Mouse (Mus musculus): ENCODE measurements around the gene Myt1l. TPM values are rescaled to one million over a fixed set of nuclear protein-coding genes. Genes with fewer than 3 reads are reported as not detected.

Myt1l gene
- total RNA-seq, 2 experiments from 2014 or later = 1.4 TPM; not detected in 1

DNA sequence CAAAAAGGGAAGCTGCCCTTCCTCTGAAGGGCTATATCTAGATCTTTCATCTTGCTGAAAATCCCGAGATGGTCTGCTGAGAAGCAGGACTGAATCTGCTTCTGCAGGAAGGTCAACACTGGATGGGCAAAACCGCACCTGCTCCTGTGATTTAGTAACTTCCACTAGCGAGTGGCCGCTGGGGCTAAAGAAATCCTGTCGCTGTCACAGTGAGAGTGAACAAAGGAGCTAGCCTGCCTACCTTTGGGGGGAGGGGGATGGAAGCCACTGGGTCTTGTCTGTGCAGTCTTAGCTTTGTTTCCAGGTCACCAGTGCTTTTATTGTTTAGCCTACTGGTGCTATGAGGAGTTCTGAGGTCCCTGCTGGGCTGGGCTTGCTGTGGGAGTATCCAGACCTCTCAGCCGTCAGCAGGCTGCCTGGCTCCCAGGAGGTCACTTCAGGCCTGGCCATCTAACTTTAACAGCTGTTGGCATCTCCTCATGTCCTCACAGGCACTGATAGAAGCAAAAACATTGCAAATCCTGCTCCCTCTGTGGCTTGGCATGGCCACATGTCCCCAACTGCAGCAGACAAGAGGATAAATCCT lies 173.6 kb downstream of the Myt1l start:
- ATAC-seq (replicated peaks; ENCODE audit: low FRiP score, poor library complexity, severe bottlenecking) = no peak

DNA sequence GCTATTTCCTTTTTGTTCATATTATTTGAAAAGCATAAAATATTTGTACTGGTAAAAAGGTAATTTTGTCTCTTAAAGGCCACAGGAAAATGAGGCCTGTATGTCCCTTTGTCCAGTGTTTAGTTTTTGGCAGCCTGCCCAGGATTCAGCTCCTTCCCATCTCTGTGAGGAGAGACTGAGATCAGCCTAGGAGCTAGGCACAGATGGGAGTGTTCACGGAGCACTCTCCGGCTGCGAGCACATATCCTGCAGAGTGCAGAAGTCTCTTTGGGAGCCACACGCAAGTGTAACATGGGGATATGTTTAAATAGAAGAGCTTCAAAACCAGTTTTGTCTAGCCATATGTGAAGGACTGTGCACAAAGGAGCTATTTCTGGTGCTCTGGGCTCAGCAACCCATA lies 174.4 kb downstream of the Myt1l start:
- no peak for ATAC-seq (replicated peaks; ENCODE audit: low FRiP score, poor library complexity, severe bottlenecking)

DNA sequence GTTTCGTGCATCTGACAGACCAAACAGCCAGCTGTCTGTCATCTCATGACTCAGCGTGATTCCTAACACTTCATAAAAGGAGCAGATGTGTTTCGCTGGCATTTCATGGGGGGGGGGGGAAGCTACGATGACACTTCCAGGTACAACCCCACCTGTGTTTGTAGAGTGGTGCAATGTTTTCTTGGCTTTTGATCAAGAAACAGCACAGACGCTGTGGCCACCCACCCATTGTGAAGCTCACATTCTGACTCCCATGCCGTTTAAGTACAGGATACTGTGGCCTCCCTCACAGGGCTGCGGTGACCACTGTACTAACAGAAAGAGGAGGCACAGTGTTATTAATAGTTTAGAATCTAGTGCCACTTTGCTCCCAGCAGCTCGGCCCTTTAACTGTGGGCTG lies 175.4 kb downstream of the Myt1l start:
- no peak for ATAC-seq (replicated peaks; ENCODE audit: low FRiP score, poor library complexity, severe bottlenecking)

DNA sequence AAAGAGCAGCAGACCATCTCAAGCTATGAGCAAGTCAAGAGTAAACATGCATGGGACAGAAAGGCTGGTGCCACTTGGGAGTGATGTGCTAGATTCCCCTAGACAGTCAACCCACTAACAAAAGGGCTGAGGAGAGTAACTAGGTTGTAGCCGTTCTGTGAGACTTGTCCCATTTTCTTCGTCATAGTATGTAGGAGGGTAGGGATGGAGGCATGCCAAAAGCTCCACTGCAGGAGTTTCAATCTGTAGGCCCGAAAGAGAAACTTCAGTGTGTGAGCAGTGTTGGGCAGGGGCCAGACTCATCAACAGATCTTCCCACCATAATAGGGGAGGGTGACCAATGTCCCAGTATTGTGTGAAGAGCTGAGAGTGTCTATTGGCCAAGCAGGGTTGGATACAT lies 178.9 kb downstream of the Myt1l start:
- ATAC-seq (replicated peaks; ENCODE audit: low FRiP score, poor library complexity, severe bottlenecking) = no peak

DNA sequence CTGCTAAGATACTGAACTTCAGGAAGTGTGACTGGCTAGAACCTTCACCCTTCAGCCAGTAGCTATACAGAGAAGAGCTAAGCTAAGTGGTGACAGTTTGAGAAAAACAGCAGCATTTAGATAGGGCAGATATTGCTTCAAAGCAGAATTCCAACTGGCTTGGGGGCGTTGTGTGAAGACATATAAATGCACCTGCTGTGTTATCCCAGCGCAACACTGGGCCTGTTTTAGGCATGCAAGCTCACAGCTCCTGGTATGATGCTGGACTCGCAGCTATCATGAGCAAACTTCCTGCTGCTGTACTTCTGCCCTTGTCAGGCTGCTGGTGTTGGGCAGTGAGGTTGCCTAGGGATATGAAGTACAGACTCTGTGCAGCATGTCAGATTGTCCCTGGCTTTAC lies 180.0 kb downstream of the Myt1l start:
- no peak for ATAC-seq (replicated peaks; ENCODE audit: low FRiP score, poor library complexity, severe bottlenecking)

DNA sequence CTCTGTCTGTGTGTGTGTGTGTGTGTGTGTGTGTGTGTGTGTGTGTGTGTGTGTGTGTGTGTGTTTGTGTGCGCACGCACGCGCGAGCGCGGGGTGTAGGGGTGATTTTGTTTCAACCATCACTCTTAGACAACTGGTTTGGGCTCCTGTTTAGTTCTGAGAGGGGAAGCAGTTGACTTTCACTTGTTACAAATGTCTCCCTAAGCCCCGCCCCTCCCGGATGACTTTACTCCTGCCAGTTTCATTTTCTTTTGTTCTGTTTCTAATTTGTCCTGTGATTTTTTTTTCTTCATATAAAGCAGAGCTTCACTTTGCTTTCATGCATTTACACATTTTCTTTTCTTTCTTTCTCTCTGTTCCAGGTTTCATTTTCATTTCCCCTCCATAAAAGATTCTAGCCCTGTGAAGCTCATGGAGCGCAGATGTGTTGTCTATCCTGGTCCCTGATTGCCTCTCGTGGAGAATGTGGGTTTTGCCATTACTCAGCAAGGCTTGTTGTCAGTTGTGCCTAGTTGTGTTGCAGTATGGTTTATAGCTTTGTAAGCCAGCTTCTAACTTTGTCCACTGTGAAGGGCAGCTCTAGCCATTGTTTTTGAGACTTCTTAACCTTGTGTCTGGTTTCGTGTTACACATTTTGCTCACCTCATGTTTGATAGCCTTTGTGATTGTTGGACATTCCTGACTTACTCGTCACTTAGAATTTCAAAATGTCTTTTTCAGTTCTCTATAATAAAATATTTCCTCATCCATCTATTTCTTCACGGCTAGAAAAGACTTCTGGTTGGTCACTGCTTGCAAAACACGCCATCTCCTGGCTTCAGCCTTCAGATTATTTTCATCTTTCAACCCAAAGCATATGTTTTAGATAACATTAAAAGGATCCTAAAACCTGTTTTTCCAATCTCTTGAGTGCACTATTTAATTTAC lies 184.9 kb downstream of the Myt1l start:
- no peak for ATAC-seq (replicated peaks; ENCODE audit: low FRiP score, poor library complexity, severe bottlenecking)

DNA sequence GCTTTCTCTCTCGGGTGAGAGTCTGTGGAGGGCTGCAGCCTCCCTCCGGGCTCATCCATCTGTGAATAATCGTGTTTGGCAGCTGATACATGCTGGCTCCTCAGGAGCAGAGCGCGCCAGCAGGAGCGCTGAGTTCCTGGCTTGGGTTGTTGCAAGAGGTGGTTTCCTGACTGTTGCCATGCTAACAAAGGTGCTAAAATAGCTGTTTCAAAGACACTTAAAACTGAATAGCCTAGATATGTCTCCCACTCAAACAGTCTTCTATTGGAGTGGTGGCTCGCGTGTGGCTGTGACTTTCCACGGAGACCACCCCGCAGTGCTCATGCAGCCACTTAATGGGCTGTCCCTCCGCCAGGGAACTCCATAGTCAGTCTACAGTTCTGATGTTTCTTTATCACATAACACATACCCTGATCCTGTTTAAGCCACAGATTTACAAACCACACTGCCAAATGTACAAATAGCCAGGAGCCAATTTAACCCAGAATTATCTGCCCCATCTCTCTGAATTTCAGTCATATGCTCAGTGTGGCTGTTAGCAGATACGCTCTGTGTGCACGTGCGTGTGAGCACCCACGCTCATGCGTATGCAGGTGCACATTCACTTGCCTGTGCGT lies 195.6 kb downstream of the Myt1l start:
- no peak for ATAC-seq (replicated peaks; ENCODE audit: low FRiP score, poor library complexity, severe bottlenecking)

DNA sequence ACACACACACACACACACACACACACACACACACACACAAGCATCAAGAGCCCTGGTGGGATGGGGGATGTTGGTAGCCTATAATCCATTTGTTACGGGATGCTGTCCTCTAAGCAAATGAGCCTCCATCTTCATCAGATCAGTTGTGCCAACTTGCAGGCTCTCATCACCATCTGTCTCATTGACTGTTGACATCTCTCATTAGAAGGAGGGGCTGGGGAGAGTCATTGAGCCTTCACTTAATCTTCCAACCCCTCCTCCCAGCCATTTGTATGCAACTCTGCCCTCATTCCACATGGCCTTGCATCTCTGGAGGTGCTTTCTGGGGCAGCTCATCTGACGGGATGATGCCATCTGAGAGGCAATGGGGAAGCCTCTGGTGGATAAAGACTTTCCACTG lies 200.1 kb downstream of the Myt1l start:
- ATAC-seq (replicated peaks; ENCODE audit: low FRiP score, poor library complexity, severe bottlenecking) = no peak

DNA sequence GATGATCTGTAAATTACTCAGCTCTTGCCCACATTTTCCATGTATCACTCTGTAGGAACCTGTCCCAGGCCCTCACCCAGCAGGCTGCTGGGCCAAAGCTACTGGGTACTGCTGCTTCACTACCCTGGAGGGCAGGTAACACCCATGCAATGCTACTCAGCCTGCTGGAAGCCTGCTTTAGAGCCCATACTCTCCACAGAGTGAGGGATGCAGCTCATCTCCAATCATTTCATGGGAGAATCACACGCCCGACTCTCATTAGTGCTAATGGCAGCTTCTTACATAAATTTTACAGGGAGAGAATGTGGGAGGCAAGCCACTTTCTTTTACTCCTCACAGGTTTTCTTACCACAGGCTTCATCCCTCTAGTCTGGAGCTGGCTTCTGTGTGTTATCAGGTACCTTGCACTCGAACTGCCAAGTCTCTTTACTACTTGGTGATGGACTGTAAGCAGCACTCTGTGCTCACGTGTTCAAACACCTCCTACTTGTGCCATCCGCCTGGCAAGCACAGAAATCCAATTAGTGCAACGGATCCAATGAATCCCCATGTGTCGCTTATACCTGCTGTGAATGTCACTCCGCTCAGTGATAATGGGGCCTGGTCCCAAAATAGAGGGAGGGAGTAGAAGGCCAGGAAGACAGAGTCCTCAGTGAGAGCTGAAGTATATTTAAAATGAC lies 212.3 kb downstream of the Myt1l start:
- ATAC-seq (replicated peaks; ENCODE audit: low FRiP score, poor library complexity, severe bottlenecking) = no peak

DNA sequence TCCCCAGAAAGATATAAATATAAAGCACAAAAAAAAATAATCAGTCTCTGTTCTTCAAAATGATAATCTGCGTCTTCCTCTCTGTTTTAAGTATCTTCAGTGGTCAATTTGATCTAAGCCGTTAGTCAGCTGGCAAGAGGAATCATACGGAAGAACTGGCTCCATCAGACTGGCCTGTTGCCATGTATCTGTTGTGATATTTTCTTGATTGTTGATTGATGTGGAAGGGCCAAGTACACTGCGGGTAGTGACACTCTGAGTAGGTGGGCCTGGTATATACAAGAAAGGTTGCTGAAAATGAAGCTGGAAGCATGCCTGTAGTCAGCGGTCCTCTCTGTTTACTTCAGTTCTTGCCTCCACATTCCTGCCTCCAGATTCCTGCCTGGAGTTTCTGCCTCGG lies 213.0 kb downstream of the Myt1l start:
- ATAC-seq (replicated peaks; ENCODE audit: low FRiP score, poor library complexity, severe bottlenecking) = no peak

DNA sequence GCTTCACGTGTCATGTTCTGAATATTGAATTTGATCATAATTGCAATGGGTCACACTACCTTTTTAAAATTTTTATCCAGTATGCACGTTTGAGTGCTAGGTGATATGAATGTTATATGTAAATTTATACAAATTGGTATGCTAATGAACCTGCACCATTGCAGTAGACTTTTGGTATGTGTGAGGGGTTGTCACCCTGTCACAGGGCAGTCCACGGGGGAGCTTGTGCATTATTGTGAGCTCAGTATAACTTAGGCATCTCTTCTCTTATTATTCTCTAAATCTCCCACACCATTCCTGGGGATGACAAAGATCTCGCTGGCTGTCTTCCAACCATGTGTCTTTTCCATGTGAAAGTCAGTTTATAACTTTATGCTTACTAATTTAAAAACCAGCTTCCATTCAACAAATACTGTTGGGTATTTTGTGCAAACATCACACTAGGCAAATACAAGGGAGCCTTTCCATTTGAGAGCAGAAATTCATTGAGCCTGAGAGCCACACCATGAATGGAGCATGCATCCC lies 222.5 kb downstream of the Myt1l start:
- ATAC-seq (replicated peaks; ENCODE audit: low FRiP score, poor library complexity, severe bottlenecking) = no peak

DNA sequence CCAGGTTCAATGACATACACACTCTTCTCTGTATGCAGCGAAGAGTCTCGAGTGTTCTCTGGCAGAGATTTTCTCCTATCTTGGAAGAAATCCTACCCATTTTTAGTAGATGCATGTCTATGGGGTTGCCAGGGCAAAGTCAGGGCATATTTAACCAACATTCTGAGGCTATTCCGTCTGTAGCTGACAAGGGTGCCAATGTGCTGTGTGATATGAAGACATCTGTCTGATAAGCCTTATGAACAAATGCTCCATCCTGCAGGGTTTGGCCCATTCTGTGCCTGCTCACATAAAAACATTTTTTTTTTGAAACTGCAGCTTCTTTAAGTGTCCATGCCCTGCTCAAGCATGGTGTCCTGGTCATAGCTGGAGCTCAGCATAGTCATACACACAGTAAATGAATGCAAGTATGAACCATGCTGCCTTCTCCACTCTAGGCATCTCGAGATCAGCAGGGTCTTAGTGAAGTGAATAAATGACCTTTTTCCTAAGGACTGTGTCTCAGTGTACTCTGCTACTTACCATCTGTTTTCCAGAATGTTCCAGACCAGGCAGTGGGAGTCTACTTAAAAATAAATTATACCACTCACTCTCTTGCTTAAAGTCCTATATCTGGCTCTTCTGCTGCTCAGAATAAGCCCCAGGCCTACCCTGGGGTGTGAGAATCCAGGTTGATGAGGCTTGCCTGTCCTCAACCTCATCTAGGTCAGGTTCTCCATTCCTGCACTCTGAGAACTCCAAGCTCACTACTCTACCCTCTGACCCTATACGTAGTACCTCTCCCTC lies 227.1 kb downstream of the Myt1l start:
- ATAC-seq (replicated peaks; ENCODE audit: low FRiP score, poor library complexity, severe bottlenecking) = no peak

DNA sequence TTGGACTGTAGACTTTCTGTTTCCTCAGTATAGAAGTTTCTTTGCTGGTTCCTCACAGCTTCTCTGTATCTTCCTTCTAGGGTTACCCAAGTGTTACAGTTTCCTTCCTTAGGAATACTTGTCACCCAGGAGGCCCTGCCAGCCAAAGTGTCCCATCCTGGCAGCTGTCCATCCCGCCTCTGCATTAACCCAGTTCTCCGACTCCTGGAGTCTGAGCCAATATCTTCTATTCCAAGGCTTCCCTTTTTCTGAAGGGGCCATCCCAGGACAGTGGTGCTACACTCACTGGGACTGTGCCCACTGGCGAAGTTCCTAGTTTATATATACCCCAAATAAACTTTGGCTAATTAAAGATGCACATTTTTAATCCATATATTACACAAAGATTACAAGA lies 227.7 kb downstream of the Myt1l start:
- ATAC-seq (replicated peaks; ENCODE audit: low FRiP score, poor library complexity, severe bottlenecking) = no peak

DNA sequence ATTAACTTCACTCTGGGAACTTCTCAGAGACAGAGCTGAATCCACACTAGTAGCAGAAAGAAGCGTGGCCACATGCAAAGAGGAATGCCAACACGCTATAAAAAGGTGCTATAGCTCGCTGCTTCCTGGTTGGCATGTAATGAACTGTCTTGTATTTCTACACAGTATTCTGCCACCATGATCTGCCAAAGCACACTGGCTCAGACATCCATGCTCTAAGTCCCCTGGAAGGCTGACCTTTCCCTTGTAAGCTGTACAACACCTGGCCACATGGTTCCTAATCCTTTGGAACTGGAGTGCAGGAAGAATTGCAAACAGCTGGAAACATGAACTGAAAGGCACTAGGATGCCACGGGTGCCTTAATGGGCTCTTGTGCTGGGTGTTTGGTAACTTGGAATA lies 232.4 kb downstream of the Myt1l start:
- no peak for ATAC-seq (replicated peaks; ENCODE audit: low FRiP score, poor library complexity, severe bottlenecking)

DNA sequence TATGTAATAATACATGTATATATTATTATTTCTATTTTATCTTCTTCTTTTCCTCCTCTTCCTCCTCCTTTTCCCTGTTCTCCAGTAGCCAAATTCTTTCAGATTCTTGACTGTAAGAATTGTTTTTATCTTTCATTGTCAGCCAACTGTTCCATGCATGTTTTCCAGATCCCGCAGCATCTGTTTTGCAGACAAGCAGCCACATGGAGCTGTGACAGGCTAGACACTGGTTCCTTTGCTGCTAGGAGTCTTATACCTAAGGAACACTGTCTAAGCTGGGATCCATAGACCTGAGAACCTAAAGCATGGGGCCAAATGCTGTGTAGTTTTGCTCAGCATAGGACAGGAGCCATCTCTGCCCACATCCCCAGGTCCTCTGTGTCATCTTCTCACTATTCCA lies 238.0 kb downstream of the Myt1l start:
- ATAC-seq (replicated peaks; ENCODE audit: low FRiP score, poor library complexity, severe bottlenecking) = no peak

DNA sequence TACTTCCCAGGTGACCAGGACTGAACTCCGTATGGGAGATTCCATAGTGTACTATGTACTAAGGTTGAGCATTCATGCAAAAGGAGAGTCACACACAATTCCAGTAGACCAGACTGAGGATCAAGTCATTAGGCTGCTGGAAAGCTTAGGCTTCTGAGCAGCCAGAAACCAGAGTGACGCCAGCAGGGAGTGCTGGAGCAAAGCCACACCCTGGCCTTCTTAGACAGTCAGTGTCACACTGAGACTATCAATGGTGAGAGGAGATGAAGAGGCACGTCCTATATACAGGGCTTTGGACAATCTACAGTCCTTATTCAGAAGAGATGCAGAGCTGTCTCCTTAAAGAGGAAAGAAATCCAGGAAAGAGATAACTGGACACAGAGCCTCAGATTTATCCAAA lies 243.6 kb downstream of the Myt1l start:
- no peak for ATAC-seq (replicated peaks; ENCODE audit: low FRiP score, poor library complexity, severe bottlenecking)

DNA sequence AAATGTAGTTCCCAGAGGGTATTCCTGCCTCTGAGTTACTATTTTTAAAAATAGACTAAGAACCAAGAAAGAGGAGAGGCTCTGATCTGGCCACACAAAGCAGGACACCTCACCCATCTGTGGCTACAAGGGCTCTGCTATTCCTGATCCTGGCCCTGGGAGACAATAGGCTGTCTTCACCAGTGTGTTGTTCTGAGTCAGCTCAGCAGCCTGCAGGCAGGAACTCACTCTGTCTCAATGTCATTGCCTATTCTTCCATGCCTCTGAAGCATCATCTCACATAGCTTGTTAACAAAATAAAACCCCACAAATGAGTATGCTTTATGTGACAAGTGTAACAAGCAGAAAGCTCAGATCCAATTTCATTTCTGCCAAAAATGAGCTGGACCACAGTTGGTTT lies 244.2 kb downstream of the Myt1l start:
- ATAC-seq (replicated peaks; ENCODE audit: low FRiP score, poor library complexity, severe bottlenecking) = no peak

DNA sequence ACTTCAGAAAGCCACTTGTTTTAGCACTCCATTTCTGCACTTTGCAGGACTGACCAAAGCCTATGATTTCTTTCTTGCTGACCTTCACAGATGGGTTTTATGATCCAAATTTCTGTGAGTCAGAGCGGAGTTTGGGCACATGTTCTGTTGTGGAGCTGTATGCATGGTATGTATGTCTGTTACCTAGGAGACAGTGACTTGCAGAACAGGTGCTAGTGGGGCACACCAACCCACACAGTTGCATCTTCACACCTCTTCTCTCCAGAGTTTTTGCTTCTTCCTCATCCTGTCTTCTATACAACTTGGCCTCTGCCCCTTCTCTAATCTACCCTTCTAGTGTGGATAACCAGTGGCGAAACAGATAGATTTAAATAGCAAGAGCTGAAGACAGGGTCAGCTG lies 250.7 kb downstream of the Myt1l start:
- no peak for ATAC-seq (replicated peaks; ENCODE audit: low FRiP score, poor library complexity, severe bottlenecking)

DNA sequence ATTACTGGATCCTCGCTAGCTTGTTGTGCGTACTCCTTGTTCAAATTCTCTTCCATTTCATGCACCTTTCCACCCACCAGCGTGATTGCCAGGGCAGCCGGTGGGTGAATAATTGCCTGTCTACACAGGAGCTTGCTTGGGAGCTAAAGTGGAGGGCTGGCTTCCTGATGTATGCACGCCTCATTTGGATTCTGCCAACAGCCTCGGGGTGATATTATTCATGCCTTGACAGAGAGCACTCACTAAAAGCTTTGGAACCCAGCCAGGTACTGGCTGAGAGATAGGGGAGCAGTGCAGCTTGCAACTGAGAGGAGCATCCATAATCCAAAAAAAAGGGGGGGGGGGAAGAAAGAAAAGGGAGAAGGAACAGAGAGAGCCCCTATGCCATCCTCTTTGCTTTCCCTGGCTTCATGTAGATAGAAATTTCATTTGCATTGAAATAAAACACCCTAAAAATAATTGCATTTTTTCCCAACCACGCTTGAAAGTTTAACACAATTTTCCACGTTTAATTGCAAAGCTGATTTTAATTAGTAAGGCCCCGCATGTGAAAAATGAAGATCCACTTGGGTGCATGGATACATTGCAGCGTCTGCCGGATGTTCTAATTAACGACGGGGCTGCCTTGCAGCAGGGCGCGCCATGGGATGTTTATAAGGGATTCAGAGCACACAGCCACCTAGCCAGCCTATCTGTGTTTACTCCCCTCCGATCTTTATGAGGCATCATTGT lies 261.3 kb downstream of the Myt1l start:
- ATAC-seq (replicated peaks; ENCODE audit: low FRiP score, poor library complexity, severe bottlenecking) = no peak

Data from erythroid progenitor cell, adult 5-6 weeks (primary cell).